Mouse (Mus musculus) urinary bladder, postnatal 14 days (tissue): Measurements from ENCODE around the gene Wdr83os.
"Not testable (repeated sequence)": the region's sequence is repeated elsewhere in the genome, so short reads cannot be mapped to it uniquely, and the experiment has no call there.

Experiments used
- DNase-seq: peaks from one replicate; pipeline ENCODE4 v3.0.0; 2021; ENCODE audit warnings: low spot score

Gene Wdr83os

GRCm38 (mm10) chr8:85073041-85073612, 7.4 kb upstream of the Wdr83os start:
- DNase-seq: no peak

- DNase-seq: no peak
Measured at GRCm38 (mm10) chr8:85074167-85074566, 6.4 kb upstream of the Wdr83os start.

GRCm38 (mm10) chr8:85074617-85075016, 5.9 kb upstream of the Wdr83os start:
- DNase-seq: no peak

- peak; percentile 62 for DNase-seq
Measured at GRCm38 (mm10) chr8:85076001-85076400, 4.5 kb upstream of the Wdr83os start.

DNA sequence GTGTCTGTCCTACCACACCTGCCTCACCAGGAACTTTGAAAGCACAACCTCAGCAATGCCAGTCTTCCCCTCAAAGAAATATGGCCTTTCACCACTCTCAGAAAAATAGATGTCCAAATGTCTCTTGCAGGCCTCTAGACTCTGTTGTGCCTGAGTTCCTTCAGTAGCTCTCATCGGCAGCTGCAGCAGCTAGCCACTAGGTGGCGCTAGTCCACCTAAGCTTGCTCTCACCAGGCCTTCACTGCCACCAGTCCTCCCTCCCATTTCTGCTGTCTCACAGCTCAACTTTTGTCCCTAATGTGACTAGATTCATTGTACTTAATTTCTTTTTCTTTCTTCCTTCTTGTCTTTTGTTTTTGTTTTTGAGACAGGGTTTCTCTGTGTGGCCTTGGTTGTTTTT, 3.5 kb upstream of the Wdr83os start:
- peak; percentile 82 for DNase-seq

GRCm38 (mm10) chr8:85080214-85080531, 367 bp upstream of the Wdr83os start:
- no peak for DNase-seq

DNA sequence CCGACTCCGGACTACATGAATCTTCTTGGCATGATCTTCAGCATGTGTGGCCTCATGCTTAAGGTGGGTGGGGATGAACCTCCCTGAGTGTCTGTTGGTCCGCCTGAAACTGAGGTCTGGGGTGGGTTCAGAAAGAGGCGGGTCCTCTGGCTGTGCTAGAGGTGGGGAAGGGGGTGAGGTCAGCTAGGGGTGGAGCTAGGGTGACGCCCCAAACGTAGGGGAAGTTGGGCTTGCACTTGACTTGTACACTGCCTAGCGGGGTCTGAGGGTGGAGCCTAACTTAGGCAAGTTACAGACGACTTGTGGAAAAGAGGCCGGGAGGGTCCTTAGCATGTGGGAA, 646 bp downstream of the Wdr83os start, which contains the start of gene Wdr83:
Gene Wdr83 (minus strand): TSS at position 91 of the 340 bp plus-strand sequence.
- DNase-seq: no peak

DNA sequence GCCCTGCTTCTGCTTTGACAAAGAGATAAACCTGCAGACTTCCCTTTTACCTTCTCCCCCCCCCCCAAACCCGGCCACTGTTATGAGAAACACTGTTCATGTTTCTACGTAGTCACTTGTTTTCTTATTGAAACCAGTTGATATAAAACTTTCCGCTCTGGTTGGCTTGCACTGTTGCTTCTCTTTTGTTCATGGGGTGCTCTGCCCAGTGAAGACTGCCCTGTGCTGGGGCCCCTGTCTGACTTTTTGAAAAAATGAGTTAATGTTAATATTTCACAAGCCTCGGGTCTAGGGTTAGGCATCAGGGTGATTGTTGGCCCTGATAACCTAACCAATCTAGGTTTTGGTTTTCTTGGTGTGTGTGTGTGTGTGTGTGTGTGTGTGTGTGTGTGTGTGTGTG, 1.6 kb downstream of the Wdr83os start:
- not testable (repeated sequence) for DNase-seq

DNA sequence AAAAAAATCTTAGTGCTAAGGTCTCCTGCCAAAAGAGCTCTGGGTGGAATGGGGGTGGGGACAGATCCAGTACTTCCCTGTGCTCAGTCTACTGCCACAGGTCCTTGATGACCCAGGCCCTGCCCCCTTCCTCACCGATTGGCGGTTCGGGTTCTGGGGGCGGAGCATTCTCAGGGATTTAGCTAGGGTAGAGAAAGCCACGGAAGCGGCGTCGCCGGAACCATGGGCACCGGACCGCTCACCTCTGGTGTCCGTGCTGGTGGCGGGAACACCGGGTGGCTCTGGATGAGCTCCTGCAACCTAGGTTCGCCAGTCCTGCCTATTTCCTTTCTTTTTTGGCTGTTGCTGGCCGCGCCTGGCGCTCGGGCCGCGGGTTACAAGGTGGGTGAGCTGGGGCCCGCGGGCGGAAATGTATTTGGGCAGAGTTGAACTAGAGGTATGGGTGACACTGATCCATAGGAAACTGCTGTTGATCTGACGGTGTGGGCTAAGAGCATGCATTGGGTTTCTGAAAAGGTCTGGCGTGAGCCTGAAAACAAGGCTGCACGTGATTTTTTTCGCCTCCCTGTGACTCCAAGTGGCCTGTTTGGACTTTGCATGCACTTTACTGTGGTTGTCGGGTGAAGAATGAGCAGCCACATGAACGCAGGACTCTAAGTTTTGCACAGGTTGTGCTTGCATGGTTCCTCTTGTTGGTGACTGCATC, 2.7 kb downstream of the Wdr83os start, which contains the start of gene Man2b1:
Gene Man2b1 (plus strand): TSS at position 163 of the 706 bp plus-strand sequence.
- DNase-seq: peak; percentile 95

- no peak for DNase-seq
Measured at GRCm38 (mm10) chr8:85084633-85085032, 4.1 kb downstream of the Wdr83os start.

DNA sequence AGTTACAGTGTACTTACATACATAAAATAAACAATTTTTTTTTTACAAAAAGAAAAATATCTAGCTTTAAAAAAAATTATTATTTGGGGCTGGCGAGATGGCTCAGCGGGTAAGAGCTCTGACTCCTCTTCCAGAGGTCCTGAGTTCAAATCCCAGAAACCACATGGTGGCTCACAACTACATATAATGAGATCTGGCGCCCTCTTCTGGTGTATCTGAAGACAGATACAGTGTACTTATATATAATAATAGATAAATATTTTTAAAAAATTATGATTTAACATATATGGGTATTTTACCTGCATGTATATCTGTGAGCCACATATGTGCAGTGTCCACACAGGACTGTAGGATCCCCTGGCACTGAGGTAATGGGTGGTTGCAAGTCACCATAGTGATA, 5.7 kb downstream of the Wdr83os start:
- DNase-seq: no peak

- no peak for DNase-seq
Measured at GRCm38 (mm10) chr8:85088771-85089170, 8.2 kb downstream of the Wdr83os start.

DNA sequence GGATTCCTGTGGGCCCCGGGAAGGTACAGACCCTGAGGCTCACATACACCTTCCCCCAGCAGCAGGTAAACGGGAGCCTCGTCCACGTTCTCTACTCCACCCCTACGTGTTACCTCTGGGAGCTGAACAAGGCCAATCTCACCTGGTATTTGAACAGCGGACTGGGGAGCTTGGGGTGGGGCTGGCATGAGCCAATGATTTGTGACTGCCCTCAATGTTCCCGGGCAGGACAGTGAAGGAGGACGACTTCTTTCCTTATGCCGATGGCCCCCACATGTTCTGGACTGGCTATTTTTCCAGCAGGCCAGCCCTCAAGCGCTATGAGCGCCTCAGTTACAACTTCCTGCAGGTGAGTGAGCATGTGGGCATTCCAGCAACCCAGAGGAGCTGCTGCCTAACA, 10.3 kb downstream of the Wdr83os start:
- no peak for DNase-seq

DNA sequence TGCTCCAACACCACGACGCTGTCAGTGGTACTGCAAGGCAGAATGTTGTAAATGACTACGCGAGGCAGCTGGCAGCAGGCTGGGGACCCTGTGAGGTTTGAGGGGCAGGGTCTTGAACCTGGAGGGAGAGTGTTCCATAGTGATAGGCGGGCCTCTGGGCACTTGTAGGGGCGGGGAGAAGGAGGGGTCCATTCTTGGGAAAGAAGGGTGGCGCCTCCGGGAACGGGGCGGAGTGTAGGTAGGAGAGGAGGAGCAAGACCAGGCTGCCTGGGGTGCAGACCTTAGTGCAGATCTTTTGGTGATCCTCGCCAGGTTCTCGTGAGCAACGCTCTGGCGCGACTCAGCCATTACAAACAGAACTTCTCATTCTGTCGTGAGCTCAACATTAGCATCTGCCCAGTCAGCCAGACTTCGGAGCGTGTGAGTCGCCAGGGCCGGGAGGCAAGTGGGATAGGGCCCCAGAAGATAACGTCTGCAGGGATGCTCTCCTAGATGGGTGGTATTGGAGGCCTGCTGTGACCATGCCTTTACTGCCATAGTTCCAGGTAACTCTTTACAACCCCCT, 11.1 kb downstream of the Wdr83os start:
- DNase-seq: no peak

GRCm38 (mm10) chr8:85095051-85095450, 14.5 kb downstream of the Wdr83os start:
- DNase-seq: no peak

DNA sequence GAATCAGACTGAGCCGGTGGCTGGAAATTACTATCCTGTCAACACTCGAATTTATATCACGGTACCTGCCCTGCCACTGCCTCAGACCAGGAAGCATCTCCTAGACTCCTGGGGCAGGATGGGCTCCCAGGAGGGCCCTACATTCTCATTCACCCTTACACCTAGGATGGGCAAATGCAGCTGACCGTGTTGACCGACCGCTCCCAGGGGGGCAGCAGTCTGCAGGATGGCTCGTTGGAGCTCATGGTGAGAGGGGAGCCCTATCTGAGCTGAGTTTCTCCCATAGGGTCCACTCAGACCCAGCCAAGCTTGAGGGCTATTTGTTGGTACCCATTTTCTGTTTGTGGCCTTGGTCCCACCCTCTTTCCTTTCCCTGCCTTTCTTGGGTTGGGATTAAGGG, 15.0 kb downstream of the Wdr83os start:
- DNase-seq: no peak

- no peak for DNase-seq
Measured at GRCm38 (mm10) chr8:85096196-85096595, 15.7 kb downstream of the Wdr83os start.

- peak; percentile 51 for DNase-seq
Measured at GRCm38 (mm10) chr8:85096850-85097249, 16.3 kb downstream of the Wdr83os start.

- no peak for DNase-seq
Measured at GRCm38 (mm10) chr8:85100076-85100665, 19.6 kb downstream of the Wdr83os start.

GRCm38 (mm10) chr8:85113241-85113640, 32.7 kb downstream of the Wdr83os start:
- no peak for DNase-seq

- DNase-seq: no peak
Measured at GRCm38 (mm10) chr8:85115501-85115900, 35.0 kb downstream of the Wdr83os start.

GRCm38 (mm10) chr8:85116984-85117383, 36.4 kb downstream of the Wdr83os start:
- DNase-seq: no peak
